Mouse (Mus musculus): ENCODE results near the gene Slc44a5.

DNA sequence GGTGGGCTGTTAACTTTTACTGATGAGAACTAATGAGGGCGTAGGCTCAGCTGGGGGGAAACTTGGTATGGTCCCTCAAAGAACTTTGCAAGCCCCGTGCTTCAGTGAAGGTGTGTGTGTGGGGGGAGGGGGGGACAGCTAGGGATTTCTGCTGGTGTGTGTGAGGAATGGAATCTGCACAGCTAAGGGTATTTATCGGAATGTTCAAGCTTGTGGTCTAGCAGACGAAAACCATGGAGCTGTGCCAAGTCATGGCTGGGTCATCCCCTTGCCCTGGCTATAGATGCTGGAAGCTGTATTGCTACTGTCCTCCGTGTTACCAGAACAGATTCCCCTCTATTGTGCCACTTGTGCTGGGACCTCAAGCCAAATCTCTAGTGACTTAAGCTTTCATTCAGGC, 138.0 kb downstream of the Slc44a5 start:
- TF ChIP-seq CTCF (IDR thresholded peaks at IDR 0.05; ENCODE audit: extremely low read depth, insufficient read length, insufficient replicate concordance, low read depth, low read length), result no peak
- no peak for TF ChIP-seq POLR2A (IDR thresholded peaks at IDR 0.05; ENCODE audit: low read depth, low read length)

Measured in small intestine, adult 2 months (tissue).